Comparison of ENCODE assay signal across 22 mouse cellular contexts in genomic region chr12:51147963-51148362, GRCm38 (mm10).
"Had no signal": no experiment of that assay in that cellular context is flagged by ENCODE, and none has a peak within 500 bp of the region (broad histone marks: within the 10 kb centered on the region; RNA-seq: fewer than 3 reads in every experiment).

No protein-coding gene starts in this region.

- H3K27me3 ChIP-seq: intestine, embryonic 15.5 days; limb, embryonic 15.5 days; megakaryocyte, embryonic 14.5 days; midbrain, embryonic 13.5 days; neural tube, embryonic 13.5 days; stomach, embryonic 15.5 days had no signal

- ATAC-seq: intestine, embryonic 15.5 days; liver, postnatal 0 days; midbrain, embryonic 13.5 days; midbrain, embryonic 16.5 days had no signal

- H3K9me3 ChIP-seq: intestine, embryonic 15.5 days; limb, embryonic 15.5 days; midbrain, embryonic 10.5 days; midbrain, embryonic 13.5 days; neural tube, embryonic 13.5 days; stomach, embryonic 15.5 days had no signal

- DNase-seq: kidney, adult 18-20 months; kidney, adult 9 months; kidney, postnatal 25 days; layer of hippocampus, adult 9-11 months; liver, postnatal 0 days; retina, postnatal 1 day; right cerebral cortex, postnatal 4 days; thymus, adult 2 months; thymus, postnatal 14 days; thymus, postnatal 4 days had no signal

- H3K36me3 ChIP-seq: intestine, embryonic 15.5 days; limb, embryonic 15.5 days; midbrain, embryonic 10.5 days; midbrain, embryonic 13.5 days; neural tube, embryonic 13.5 days; stomach, embryonic 15.5 days had no signal

- H3K27ac ChIP-seq: intestine, embryonic 15.5 days; layer of hippocampus, adult 2 months; limb, embryonic 15.5 days; liver, embryonic 14.5 days; midbrain, embryonic 10.5 days; midbrain, embryonic 13.5 days; neural tube, embryonic 13.5 days; stomach, embryonic 15.5 days had no signal

- H3K4me3 ChIP-seq: intestine, embryonic 15.5 days; layer of hippocampus, adult 2 months; limb, embryonic 15.5 days; megakaryocyte, embryonic 14.5 days; midbrain, embryonic 10.5 days; midbrain, embryonic 13.5 days; myocyte; neural tube, embryonic 13.5 days; stomach, embryonic 15.5 days had no signal

- H3K9ac ChIP-seq: intestine, embryonic 15.5 days; limb, embryonic 15.5 days; liver, embryonic 14.5 days; liver, postnatal 0 days; midbrain, embryonic 13.5 days; neural tube, embryonic 13.5 days; stomach, embryonic 15.5 days had no signal

- H3K4me2 ChIP-seq: intestine, embryonic 15.5 days; limb, embryonic 15.5 days; liver, embryonic 11.5 days; midbrain, embryonic 13.5 days; neural tube, embryonic 13.5 days; stomach, embryonic 15.5 days had no signal

- H3K4me1 ChIP-seq: intestine, embryonic 15.5 days; limb, embryonic 15.5 days; megakaryocyte, embryonic 14.5 days; midbrain, embryonic 10.5 days; midbrain, embryonic 13.5 days; neural tube, embryonic 13.5 days; stomach, embryonic 15.5 days had no signal
